In genomic region chr14:40960237-40960636, GRCm38 (mm10) we compare ENCODE assay signal across 11 mouse cellular contexts. TPM values are rescaled to one million over a fixed set of nuclear protein-coding genes. Genes with fewer than 3 reads are reported as not detected.
A peak's percentile ranks its signal among the peaks of the same experiment; 100 is the strongest.
DNase-seq lines count a peak whose midpoint lies in the region; ATAC-seq and TF ChIP-seq lines count a peak whose summit lies in the region.
"Had no signal": no experiment of that assay in that cellular context is flagged by ENCODE, and none has a peak within 500 bp of the region (broad histone marks: within the 10 kb centered on the region; RNA-seq: fewer than 3 reads in every experiment).

No protein-coding gene starts in this region.

- no peaks in the 10 kb centered on the region for H3K27me3 ChIP-seq in forebrain, embryonic 10.5 days (ENCODE audit: poor library complexity, severe bottlenecking)
- H3K27me3 ChIP-seq in forebrain, embryonic 16.5 days (replicated peaks; ENCODE audit: control insufficient read depth, insufficient read depth, low read length): no peaks in the 10 kb centered on the region
- no peaks in the 10 kb centered on the region for H3K27me3 ChIP-seq in intestine, embryonic 14.5 days (replicated peaks; ENCODE audit: control insufficient read depth, insufficient read depth, low read length)
- no peaks in the 10 kb centered on the region for H3K27me3 ChIP-seq in intestine, embryonic 15.5 days (replicated peaks)
- H3K27me3 ChIP-seq in midbrain, embryonic 11.5 days (ENCODE audit: control insufficient read depth, insufficient read depth, low read length): no peaks in the 10 kb centered on the region
- H3K27me3 ChIP-seq in midbrain, embryonic 16.5 days (ENCODE audit: control insufficient read depth, insufficient read depth, low read depth, low read length): no peaks in the 10 kb centered on the region
- no peaks in the 10 kb centered on the region for H3K27me3 ChIP-seq in small intestine, adult 2 months (ENCODE audit: control insufficient read depth, insufficient read depth, low read length)
- H3K27me3 ChIP-seq: Patski had no signal

- no peak for TF ChIP-seq CTCF in small intestine, adult 2 months (IDR thresholded peaks at IDR 0.05; ENCODE audit: extremely low read depth, insufficient read length, insufficient replicate concordance, low read depth, low read length)

- WGBS in forebrain, embryonic 10.5 days: 68% methylated on average over 4 of the region's 4 CpGs
- 26% methylated on average over 4 of the region's 4 CpGs for WGBS in forebrain, embryonic 16.5 days
- WGBS in intestine, embryonic 14.5 days: 45% methylated on average over 4 of the region's 4 CpGs
- WGBS in intestine, embryonic 15.5 days: 39% methylated on average over 4 of the region's 4 CpGs
- WGBS in midbrain, embryonic 11.5 days: 63% methylated on average over 4 of the region's 4 CpGs
- 30% methylated on average over 4 of the region's 4 CpGs for WGBS in midbrain, embryonic 16.5 days
- 39% methylated on average over 4 of the region's 4 CpGs for WGBS in small intestine, adult 2 months

- no peaks in the 10 kb centered on the region for H3K9me3 ChIP-seq in forebrain, embryonic 10.5 days
- no peaks in the 10 kb centered on the region for H3K9me3 ChIP-seq in forebrain, embryonic 16.5 days (ENCODE audit: control insufficient read depth, low read length)
- H3K9me3 ChIP-seq in intestine, embryonic 14.5 days (ENCODE audit: control insufficient read depth, low read length): no peaks in the 10 kb centered on the region
- no peaks in the 10 kb centered on the region for H3K9me3 ChIP-seq in intestine, embryonic 15.5 days
- H3K9me3 ChIP-seq in midbrain, embryonic 11.5 days (ENCODE audit: control insufficient read depth, low read length): no peaks in the 10 kb centered on the region
- no peaks in the 10 kb centered on the region for H3K9me3 ChIP-seq in midbrain, embryonic 16.5 days (replicated peaks; ENCODE audit: control insufficient read depth, low read length, poor library complexity, severe bottlenecking)

- H3K27ac ChIP-seq in forebrain, embryonic 10.5 days: peak overlapping the region; percentile 97
- no peak overlapping the region for H3K27ac ChIP-seq in forebrain, embryonic 16.5 days (ENCODE audit: low read length)
- 0 out of 2 replicates have a peak overlapping the region, but pooled peaks have one; percentile 43 for H3K27ac ChIP-seq in intestine, embryonic 14.5 days (ENCODE audit: low read depth)
- H3K27ac ChIP-seq in intestine, embryonic 15.5 days: no peak overlapping the region
- H3K27ac ChIP-seq in midbrain, embryonic 11.5 days (ENCODE audit: low read depth, low read length): no peak overlapping the region
- H3K27ac ChIP-seq in midbrain, embryonic 16.5 days (ENCODE audit: low read length): no peak overlapping the region
- H3K27ac ChIP-seq in small intestine, adult 2 months (ENCODE audit: insufficient read depth, low read depth, low read length): peak overlapping the region; percentile 4; the same call in 1 of the 2 replicates

- H3K4me2 ChIP-seq in forebrain, embryonic 16.5 days (ENCODE audit: low read length): no peak overlapping the region
- H3K4me2 ChIP-seq in intestine, embryonic 14.5 days (ENCODE audit: low read length): no peak overlapping the region
- H3K4me2 ChIP-seq in intestine, embryonic 15.5 days (replicated peaks): no peak overlapping the region
- H3K4me2 ChIP-seq in midbrain, embryonic 11.5 days: no peak overlapping the region
- H3K4me2 ChIP-seq in midbrain, embryonic 16.5 days (ENCODE audit: low read length): no peak overlapping the region

- 0 out of 2 replicates have a peak, but pooled peaks cover 7% of the 10 kb centered on the region for H3K36me3 ChIP-seq in forebrain, embryonic 10.5 days (replicated peaks)
- H3K36me3 ChIP-seq in forebrain, embryonic 16.5 days (ENCODE audit: control insufficient read depth, insufficient read depth): no peaks in the 10 kb centered on the region
- H3K36me3 ChIP-seq in intestine, embryonic 14.5 days (ENCODE audit: control insufficient read depth, insufficient read depth, low read length): no peaks in the 10 kb centered on the region
- H3K36me3 ChIP-seq in intestine, embryonic 15.5 days: no peaks in the 10 kb centered on the region
- no peaks in the 10 kb centered on the region for H3K36me3 ChIP-seq in midbrain, embryonic 11.5 days (ENCODE audit: control insufficient read depth, insufficient read depth, low read length)
- no peaks in the 10 kb centered on the region for H3K36me3 ChIP-seq in midbrain, embryonic 16.5 days (ENCODE audit: control insufficient read depth, insufficient read depth, low read length)
- no peaks in the 10 kb centered on the region for H3K36me3 ChIP-seq in small intestine, adult 2 months (ENCODE audit: control insufficient read depth, insufficient read depth, low read length)

- peaks cover 90% of the 10 kb centered on the region for H3K4me1 ChIP-seq in forebrain, embryonic 10.5 days
- H3K4me1 ChIP-seq in forebrain, embryonic 16.5 days (replicated peaks; ENCODE audit: control insufficient read depth, insufficient read depth, low read length): peaks cover 77% of the 10 kb centered on the region
- H3K4me1 ChIP-seq in intestine, embryonic 14.5 days (replicated peaks; ENCODE audit: control insufficient read depth, insufficient read depth, low read length): peaks cover 70% of the 10 kb centered on the region
- peaks cover 75% of the 10 kb centered on the region for H3K4me1 ChIP-seq in intestine, embryonic 15.5 days (replicated peaks)
- peaks cover 73% of the 10 kb centered on the region for H3K4me1 ChIP-seq in midbrain, embryonic 11.5 days (ENCODE audit: control insufficient read depth, insufficient read depth, low read length)
- peaks cover 61% of the 10 kb centered on the region for H3K4me1 ChIP-seq in midbrain, embryonic 16.5 days (ENCODE audit: control insufficient read depth, insufficient read depth, low read length)
- H3K4me1 ChIP-seq in small intestine, adult 2 months (ENCODE audit: control insufficient read depth, insufficient read depth, insufficient read length, low read length): peaks cover 68% of the 10 kb centered on the region

- ATAC-seq in forebrain, embryonic 16.5 days: no peak
- ATAC-seq in intestine, embryonic 14.5 days (replicated peaks; ENCODE audit: low FRiP score, low TSS enrichment, low read depth): no peak
- no peak for ATAC-seq in intestine, embryonic 15.5 days
- ATAC-seq in midbrain, embryonic 11.5 days (ENCODE audit: low FRiP score): no peak
- ATAC-seq in midbrain, embryonic 16.5 days: no peak
- ATAC-seq: Patski had no signal

- no peak overlapping the region for H3K9ac ChIP-seq in forebrain, embryonic 16.5 days (replicated peaks; ENCODE audit: low read depth, low read length)
- H3K9ac ChIP-seq in intestine, embryonic 14.5 days (ENCODE audit: low read length): no peak overlapping the region
- no peak overlapping the region for H3K9ac ChIP-seq in intestine, embryonic 15.5 days
- H3K9ac ChIP-seq in midbrain, embryonic 11.5 days (ENCODE audit: low read length): no peak overlapping the region
- H3K9ac ChIP-seq in midbrain, embryonic 16.5 days (ENCODE audit: low read depth, low read length): no peak overlapping the region

- no peak overlapping the region for H3K4me3 ChIP-seq in forebrain, embryonic 10.5 days
- no peak overlapping the region for H3K4me3 ChIP-seq in forebrain, embryonic 16.5 days (replicated peaks; ENCODE audit: low read length)
- H3K4me3 ChIP-seq in intestine, embryonic 14.5 days (ENCODE audit: low read depth, low read length): no peak overlapping the region
- no peak overlapping the region for H3K4me3 ChIP-seq in intestine, embryonic 15.5 days (replicated peaks)
- H3K4me3 ChIP-seq in midbrain, embryonic 11.5 days (ENCODE audit: low read depth, low read length): no peak overlapping the region
- no peak overlapping the region for H3K4me3 ChIP-seq in midbrain, embryonic 16.5 days (ENCODE audit: low read depth, low read length)
- no peak overlapping the region for H3K4me3 ChIP-seq in small intestine, adult 2 months (ENCODE audit: low read depth, low read length)

- DNase-seq in forebrain, embryonic 10.5 days (ENCODE audit: extremely low spot score, low spot score): no peak
- no peak for DNase-seq in intestine, embryonic 14.5 days (ENCODE audit: low spot score)
- DNase-seq in midbrain, embryonic 11.5 days (ENCODE audit: low spot score, missing footprints): peak; percentile 76
- no peak for DNase-seq in urinary bladder, postnatal 10 days (ENCODE audit: low spot score)
- DNase-seq: gastrocnemius, postnatal 10 days; lung, postnatal 36 days had no signal

- TF ChIP-seq POLR2A in small intestine, adult 2 months (IDR thresholded peaks at IDR 0.05; ENCODE audit: low read depth, low read length): no peak

RNA-seq across cellular contexts. Expression of gene Tspan14, which starts 6.4 kb away (rescaled TPM):
- polyA plus RNA-seq in forebrain, embryonic 10.5 days (2016; fragmentation: Nextera tagmentation; extraction: Ambion mirVana): 89.3 and 93.9 TPM in 2 replicates
- 90.0 and 102 TPM in 2 replicates for polyA plus RNA-seq in forebrain, embryonic 16.5 days (2015; fragmentation: Nextera tagmentation; extraction: Ambion mirVana)
- polyA plus RNA-seq in intestine, embryonic 14.5 days (2014; fragmentation: Nextera tagmentation; extraction: Ambion mirVana): 71.4 and 76.1 TPM in 2 replicates
- 56.8 and 61.0 TPM in 2 replicates for polyA plus RNA-seq in intestine, embryonic 15.5 days (2015; fragmentation: Nextera tagmentation; extraction: Ambion mirVana)
- 99.5 and 101 TPM in 2 replicates for polyA plus RNA-seq in midbrain, embryonic 11.5 days (2014; fragmentation: Nextera tagmentation; extraction: Ambion mirVana)
- polyA plus RNA-seq in midbrain, embryonic 16.5 days (2015; fragmentation: Nextera tagmentation; extraction: Ambion mirVana): 61.7 and 66.1 TPM in 2 replicates
- polyA plus RNA-seq in small intestine, adult 2 months (2012; rRNA removed): 18.4 and 38.2 TPM in 2 replicates

RNA-seq across cellular contexts. Expression of gene Fam213a, which starts 53.4 kb away (rescaled TPM):
- 49.4 and 50.5 TPM in 2 replicates for polyA plus RNA-seq in forebrain, embryonic 10.5 days (2016; fragmentation: Nextera tagmentation; extraction: Ambion mirVana)
- 71.5 and 85.2 TPM in 2 replicates for polyA plus RNA-seq in forebrain, embryonic 16.5 days (2015; fragmentation: Nextera tagmentation; extraction: Ambion mirVana)
- polyA plus RNA-seq in intestine, embryonic 14.5 days (2014; fragmentation: Nextera tagmentation; extraction: Ambion mirVana): 46.3 and 46.4 TPM in 2 replicates
- polyA plus RNA-seq in intestine, embryonic 15.5 days (2015; fragmentation: Nextera tagmentation; extraction: Ambion mirVana): 51.6 and 54.4 TPM in 2 replicates
- polyA plus RNA-seq in midbrain, embryonic 11.5 days (2014; fragmentation: Nextera tagmentation; extraction: Ambion mirVana): 44.7 and 50.4 TPM in 2 replicates
- 105 and 111 TPM in 2 replicates for polyA plus RNA-seq in midbrain, embryonic 16.5 days (2015; fragmentation: Nextera tagmentation; extraction: Ambion mirVana)
- 16.7 and 29.9 TPM in 2 replicates for polyA plus RNA-seq in small intestine, adult 2 months (2012; rRNA removed)

Comparison
In these comparisons a context has a peak if more than half of its experiments do, and no peak if none do; other contexts are left out.
1. H3K27ac ChIP-seq: peak in forebrain, embryonic 10.5 days (single experiment), intestine, embryonic 14.5 days (single experiment) and small intestine, adult 2 months (single experiment); none in forebrain, embryonic 16.5 days (single experiment), intestine, embryonic 15.5 days (single experiment), midbrain, embryonic 11.5 days (single experiment) and midbrain, embryonic 16.5 days (single experiment).